Comparison of ENCODE assay signal across 1 mouse cellular context in the genomic region with DNA sequence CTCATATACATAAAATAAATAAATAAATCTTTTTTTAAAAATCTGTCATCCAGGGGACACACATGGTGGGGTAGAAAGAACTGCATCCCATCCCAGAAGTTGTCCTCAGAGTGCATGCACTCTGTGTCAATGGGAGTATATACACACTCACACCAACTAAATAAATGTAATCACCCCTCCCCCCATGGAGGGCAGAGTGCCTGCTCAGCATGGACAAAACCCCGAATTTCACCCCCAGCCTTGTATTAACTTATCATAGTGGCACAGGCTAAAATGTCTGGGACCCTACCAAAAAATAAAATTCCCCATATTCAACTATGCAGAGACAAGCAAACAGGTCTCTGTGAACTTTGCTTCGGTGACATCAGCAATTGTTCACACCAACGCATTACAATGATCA.
TF ChIP-seq lines count a peak whose summit lies in the region.

No protein-coding gene starts in this region.

TF ChIP-seq in MEL, 35 proteins besides CTCF, POLR2A, EP300 and RAD21:
- TF ChIP-seq TBP (IDR thresholded peaks at IDR 0.05; ENCODE audit: low read depth, low read length) (no peak), RCOR1 (IDR thresholded peaks at IDR 0.05; ENCODE audit: low read depth, low read length) (no peak), MXI1 (IDR thresholded peaks at IDR 0.05; ENCODE audit: low read depth, low read length) (no peak), TCF12 (IDR thresholded peaks at IDR 0.05; ENCODE audit: low read depth, low read length) (no peak), ETS1 (IDR thresholded peaks at IDR 0.05; ENCODE audit: low read depth, low read length) (no peak), POLR2AphosphoS2 (IDR thresholded peaks at IDR 0.05; ENCODE audit: low read length) (no peak), ELF1 (IDR thresholded peaks at IDR 0.05; ENCODE audit: low read depth, low read length) (no peak), GATA1 (IDR thresholded peaks at IDR 0.05; ENCODE audit: low read depth, low read length) (no peak), USF2 (IDR thresholded peaks at IDR 0.05; ENCODE audit: borderline replicate concordance in 1 of 2, insufficient read depth in 1 of 2, low read depth in 1 of 2, low read length in 2 of 2) (no peak), MYC (IDR thresholded peaks at IDR 0.05; ENCODE audit: low read depth, low read length) (no peak), SIN3A (IDR thresholded peaks at IDR 0.05; ENCODE audit: low read length) (no peak)
